Mouse (Mus musculus) cerebellum, postnatal 36 days (tissue): ENCODE measurements around the gene Tln1.
"Not testable (repeated sequence)": the region's sequence is repeated elsewhere in the genome, so short reads cannot be mapped to it uniquely, and the experiment has no call there.

ENCODE experiments used
- DNase-seq, 2 experiments: peaks; one replicate each; pipeline ENCODE4 v3.0.0; 2021 to 2022; ENCODE audit warnings: mixed read lengths in 2 of 2

Tln1 gene

GRCm38 (mm10) chr4:43561997-43562768, at the start of gene Tln1, which contains the start of gene Creb3:
Gene Tln1, minus strand, starts transcription at chr4:43562691.
Gene Creb3, plus strand, starts transcription at chr4:43562332.
- DNase-seq, result peak; percentile 94 to 95

GRCm38 (mm10) chr4:43604751-43605685, 42.5 kb upstream of the Tln1 start:
- DNase-seq, result no peak

DNA sequence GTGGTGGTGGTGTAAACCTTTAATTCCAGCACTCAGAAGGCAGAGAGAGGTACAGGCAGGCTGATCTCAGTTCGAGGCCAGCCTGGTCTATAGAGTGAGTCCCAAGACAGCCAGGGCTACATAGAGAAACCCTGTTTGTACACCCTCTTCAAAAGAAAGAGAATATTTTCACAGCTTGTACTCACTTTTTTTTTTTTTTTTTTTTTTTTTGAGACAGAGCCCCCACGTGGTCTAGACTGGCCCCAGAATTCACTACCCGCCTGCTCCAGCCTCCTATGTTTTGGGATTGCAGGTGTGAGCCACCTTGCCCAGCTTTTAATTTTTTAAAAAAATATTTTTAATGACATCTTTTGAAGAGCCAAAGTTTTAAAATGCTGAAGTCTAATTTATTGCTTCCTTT, 41.6 kb upstream of the Tln1 start:
- no peak for DNase-seq

DNA sequence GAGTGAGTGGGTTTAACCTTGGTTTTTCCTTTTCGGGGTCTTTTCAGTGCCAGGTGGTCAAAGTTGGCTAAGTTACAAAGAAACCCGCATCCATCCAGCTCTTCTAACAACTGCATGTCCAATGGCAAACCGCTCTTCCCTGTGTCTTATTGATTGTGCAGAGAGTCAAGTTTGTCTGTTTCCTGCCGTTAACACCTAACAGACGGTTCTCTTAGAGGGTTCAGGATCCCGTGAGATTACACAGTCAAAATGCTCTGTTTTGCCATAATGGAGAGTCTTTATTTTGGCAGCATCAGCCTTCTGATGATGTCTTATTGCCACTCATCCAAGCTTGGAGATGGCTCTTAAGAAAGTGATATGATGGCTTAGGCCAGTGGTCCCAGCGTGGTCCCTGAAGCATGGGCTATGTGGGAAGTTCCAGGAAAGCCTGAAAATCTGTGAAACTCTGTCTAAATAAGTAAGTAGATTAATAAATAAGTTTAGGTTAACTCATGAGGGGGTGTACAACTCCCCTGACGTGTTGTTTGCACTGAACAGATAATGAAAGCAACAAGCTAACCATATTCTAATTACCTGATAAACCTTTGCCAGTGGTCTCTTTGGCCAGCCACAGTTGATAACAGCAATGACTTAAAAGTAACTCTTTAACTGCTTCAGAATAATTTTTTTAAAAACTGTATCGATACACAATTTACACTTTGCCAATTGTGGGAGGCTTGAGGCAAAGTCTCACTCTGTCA, 37.9 kb upstream of the Tln1 start:
- no peak for DNase-seq

- DNase-seq, result no peak
These were observed 36.3 kb upstream of the Tln1 start for GRCm38 (mm10) chr4:43598650-43599380.

- DNase-seq, result no peak
These were observed 35.7 kb upstream of the Tln1 start for GRCm38 (mm10) chr4:43598200-43598599.

DNA sequence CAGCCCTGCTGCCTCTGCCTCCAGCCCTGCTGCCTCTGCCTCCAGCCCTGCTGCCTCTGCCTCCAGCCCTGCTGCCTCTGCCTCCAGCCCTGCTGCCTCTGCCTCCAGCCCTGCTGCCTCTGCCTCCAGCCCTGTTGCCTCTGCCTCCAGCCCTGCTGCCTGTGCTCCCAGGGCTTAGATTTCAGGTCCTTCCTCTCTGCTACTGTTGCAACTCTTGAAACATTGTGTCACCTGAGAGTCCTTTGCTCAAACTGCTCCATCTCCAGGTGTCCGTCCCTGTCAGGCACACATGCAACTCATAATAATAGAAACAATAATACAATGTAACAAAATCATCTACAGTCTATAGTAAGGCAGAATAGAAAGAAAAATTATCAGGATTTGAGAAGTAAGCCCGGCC, 34.1 kb upstream of the Tln1 start:
- DNase-seq, result not testable (repeated sequence)

DNA sequence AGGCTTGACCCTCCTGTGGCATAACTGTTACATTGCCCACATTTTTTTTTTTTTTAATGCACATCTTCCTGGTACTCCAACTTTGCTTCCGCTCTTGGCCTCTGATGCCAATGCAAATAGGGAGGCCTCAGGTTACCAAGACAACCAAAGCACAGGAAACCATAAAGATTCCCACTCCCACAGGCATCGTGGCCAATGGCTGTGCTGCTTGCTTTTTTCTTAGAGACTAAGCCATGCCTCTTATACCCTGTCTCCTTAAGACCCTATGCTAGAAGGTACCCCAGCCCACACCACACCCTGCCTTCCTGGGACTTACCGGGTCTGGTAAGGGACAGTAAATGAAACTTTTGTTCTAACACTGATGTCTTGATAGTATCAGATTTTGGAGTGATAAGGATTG, 31.0 kb upstream of the Tln1 start:
- DNase-seq, result no peak

- no peak for DNase-seq
These were observed 29.5 kb upstream of the Tln1 start for GRCm38 (mm10) chr4:43591961-43592360.

DNA sequence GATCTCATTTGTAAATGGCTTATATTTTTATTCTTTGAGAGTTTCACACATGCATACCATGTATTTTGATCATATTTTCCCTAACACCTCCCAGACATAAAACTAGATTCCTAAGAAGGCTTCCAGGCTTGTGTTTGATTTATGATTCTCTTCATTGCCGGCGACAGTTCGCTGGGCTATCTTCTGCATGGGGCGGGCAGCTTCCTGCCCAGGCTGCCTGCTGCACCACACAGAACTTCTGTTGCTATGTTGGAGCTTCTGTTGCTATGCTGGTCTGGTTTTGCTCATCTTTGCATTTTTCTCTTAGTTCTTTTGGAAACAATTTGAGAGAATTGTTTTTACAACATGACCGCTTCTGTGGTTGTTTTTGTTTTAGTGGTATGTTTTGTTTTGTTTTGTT, 29.1 kb upstream of the Tln1 start:
- DNase-seq, result no peak

DNA sequence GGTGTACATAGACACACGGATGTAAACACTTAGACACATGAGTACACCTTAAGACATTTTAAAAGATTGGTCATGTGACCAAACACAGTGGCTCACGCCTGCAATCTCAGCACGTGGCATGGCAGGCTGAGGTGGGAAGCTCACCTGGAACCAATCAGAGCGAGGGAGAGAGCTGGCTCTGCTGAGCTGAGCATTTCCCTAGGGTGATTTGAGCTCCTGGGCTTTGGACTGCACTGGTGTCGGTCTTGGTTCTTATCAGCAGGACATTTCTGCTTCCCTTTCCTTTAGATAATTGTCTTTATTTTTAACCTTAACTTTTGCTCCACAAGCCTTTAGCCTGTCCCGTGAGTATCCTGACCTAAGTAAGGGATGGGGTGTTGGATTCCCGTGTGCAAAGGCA, 25.2 kb upstream of the Tln1 start:
- no peak for DNase-seq

DNA sequence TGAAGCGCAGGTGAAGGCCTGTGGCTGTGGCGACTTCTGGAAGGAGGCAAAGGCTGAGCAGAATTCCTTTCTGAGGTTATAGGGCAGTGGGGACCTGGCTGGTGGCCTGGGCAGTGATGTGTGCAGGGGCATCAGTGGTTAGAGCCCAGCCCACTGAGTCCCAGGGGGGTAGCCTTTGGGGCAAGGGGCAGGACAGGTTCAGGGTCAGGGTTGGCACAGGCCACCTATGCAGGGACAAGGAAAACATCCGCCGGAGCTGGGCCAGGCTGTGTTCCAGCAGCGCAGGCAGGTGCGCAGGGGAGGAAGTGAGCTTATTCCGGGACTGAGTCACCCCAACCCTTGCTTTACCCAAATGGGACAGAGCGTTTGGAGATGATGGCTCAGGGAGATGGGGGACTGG, 23.9 kb upstream of the Tln1 start:
- no peak for DNase-seq

DNA sequence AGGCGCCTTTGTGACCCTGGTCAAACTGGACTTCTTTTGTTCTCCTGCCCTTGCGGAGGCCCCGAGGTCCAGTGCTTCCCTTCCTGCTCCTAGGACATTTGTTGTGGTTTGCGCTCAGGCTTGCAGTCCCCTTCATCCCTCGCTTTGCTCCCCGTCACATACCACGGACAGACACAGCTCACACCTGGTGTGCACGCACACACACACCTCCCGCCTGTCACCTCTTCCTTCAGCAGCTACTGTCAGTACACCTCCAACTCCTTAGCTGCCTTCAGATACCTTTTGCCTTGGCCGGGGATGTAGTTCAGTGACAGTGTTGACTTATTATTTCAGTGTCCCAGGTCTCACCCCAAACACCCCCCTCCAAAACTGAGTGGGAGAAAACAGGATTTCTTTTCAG, 23.2 kb upstream of the Tln1 start:
- DNase-seq, result no peak

- DNase-seq, result no peak
These were observed 22.2 kb upstream of the Tln1 start, which contains the start of gene Msmp for GRCm38 (mm10) chr4:43584444-43585416. Gene Msmp, minus strand, starts transcription at chr4:43584494.

DNA sequence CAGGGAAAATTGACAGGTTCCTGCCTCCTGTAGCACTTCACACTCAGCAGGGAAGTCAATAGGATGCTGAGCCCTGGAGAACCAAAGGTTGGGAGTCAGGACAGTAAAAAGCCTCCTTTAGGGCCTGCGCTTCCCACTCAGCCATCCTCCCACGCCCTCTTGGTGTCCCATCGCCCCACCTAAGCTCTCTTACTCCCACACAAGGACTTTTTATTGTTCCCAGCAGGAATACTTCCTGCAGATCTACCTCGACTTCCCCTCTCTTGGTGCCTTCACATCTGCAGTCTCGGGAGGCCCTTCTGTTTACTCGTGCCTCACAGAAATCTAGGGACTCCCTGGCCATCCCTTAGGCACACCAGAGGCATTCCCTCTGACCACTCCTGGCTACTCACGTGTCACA, 20.9 kb upstream of the Tln1 start:
- DNase-seq, result no peak

- DNase-seq, result no peak
These were observed 19.8 kb upstream of the Tln1 start for GRCm38 (mm10) chr4:43582241-43582640.

DNA sequence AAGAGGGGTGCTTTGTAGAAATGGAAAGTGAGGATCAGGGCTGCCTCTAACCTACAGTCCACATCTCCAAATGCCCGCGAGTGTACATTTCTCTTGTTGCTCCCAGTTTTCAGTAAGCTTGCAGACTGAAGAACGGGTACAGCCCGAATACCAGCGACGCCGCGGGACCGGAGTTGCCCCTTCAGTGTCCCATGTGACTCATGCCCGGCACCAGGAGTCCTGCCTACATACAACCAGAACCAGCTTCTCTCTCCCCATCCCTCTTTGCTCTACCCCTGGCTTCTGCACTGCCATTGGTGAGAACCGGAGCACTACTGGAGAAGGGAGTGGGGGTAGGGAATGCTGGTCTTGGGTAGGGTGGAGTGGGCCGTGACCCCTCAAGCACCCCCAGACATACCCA, 18.9 kb upstream of the Tln1 start:
- DNase-seq, result no peak

- DNase-seq, result no peak
These were observed 18.2 kb upstream of the Tln1 start for GRCm38 (mm10) chr4:43580721-43581120.

DNA sequence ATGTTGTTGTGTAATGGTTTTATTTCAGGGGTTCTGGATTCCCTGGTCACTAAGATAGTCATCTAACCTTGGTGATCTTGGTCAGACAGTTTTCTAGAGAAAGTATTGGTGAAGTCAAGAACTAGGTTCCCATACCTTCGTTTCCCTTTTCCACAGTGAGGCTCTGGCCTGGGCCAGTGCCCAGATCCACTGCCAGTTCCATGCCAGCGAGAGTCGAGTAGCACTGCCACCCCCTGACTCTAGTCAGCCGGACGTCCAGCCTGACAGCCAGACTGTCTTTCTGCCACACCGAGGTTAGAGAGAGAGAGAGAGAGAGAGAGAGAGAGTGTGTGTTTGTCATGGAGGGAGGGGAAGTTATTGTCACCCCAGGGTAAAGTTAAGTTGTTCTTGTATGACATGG, 17.2 kb upstream of the Tln1 start:
- DNase-seq, result no peak

DNA sequence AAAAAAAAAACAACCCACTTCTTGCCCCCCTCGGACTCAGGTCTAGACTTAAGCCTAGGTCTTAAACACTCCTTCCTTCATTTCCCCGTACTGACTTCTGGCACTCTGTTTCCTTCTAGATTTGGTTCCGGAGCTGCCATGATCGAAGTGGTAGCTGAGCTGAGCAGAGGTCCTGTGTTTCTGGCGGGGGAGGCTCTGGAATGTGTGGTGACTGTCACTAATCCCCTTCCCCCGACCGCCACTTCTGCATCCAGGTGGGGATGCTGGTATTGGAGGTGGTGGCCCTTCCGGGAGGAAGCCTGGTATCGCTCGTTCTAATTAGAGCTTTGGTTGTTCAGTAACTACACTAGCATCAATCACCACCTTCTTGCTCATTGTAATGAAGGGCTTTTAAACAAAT, 16.8 kb upstream of the Tln1 start:
- DNase-seq, result no peak
